Mouse (Mus musculus): ENCODE data around the gene Rap1gds1. TPM values are rescaled to one million over a fixed set of nuclear protein-coding genes. Genes with fewer than 3 reads are reported as not detected.

The Rap1gds1 gene
- polyA plus RNA-seq, 1 experiment: 18.0 TPM

DNA sequence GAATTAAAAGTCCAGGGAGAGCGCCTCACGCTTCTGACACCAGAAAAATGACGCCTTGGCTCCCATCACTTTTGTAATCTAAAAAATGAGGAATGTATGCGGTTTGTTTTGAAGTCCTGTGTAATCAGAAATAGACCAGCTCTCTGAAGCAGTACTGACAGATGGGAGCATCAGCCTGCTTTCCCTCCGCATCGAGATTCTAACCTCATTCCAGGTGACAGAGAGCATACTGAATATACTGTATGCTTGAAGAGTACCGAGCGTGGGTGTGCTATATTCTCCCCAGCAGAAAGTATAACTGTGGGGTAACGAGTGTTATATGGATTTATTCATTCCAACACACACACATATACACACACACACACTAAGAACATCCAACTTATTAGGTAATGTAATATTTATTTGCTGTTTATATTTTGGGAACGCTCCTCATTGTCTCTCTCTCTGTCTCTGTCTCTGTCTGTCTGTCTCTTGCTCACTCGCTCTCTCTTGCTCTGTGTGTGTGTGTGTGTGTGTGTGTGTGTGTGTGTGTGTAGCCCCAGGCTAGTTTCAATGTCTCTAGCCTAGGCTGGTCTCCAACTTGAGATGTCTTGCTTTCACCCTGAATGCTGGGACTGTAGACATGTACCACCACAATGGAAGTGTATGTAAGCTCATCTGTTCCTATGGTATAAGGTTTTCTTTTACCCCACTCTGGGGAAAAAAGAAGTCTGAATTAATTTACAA lies 193.8 kb downstream of the Rap1gds1 start:
- Histone ChIP-seq H3K27ac (ENCODE audit: control insufficient read depth, insufficient read depth, low read depth, low read length, poor library complexity) (no peak overlapping the region), H3K4me3 (replicated peaks; ENCODE audit: control insufficient read depth, low read depth, low read length) (no peak overlapping the region), H3K4me1 (ENCODE audit: control insufficient read depth, insufficient read depth, low read length) (no peaks in the 10 kb centered on the region)
- TF ChIP-seq POLR2A (IDR thresholded peaks at IDR 0.05; ENCODE audit: borderline replicate concordance, control insufficient read depth, low read depth, low read length) (no peak), CTCF (IDR thresholded peaks at IDR 0.05; ENCODE audit: control insufficient read depth, insufficient read depth, low read length) (no peak)
- WGBS: 88% methylated on average over 11 of the region's 11 CpGs

DNA sequence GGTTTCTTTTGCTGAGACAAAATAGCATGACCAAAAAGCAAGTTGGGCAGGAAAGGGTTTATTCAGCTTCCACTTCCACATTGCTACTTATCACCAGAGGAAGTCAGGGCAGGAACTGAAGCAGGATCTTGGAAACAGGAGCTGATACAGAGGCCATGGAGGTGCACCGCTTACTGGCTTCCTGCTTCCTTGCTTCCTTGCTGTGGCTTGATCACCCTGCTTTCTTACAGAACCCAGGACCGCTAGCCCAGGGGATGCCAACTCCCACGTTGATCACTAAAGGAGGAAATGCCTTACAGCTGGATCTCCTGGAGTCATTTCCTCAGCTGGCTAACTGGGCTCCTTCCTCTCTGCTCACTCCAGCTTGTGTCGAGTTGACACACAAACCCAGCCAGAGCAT lies 197.3 kb downstream of the Rap1gds1 start:
- 60% methylated on average over 4 of the region's 4 CpGs for WGBS
- H3K4me1 ChIP-seq (ENCODE audit: control insufficient read depth, insufficient read depth, low read length): no peaks in the 10 kb centered on the region
- H3K4me3 ChIP-seq (replicated peaks; ENCODE audit: control insufficient read depth, low read depth, low read length): no peak overlapping the region
- TF ChIP-seq CTCF (IDR thresholded peaks at IDR 0.05; ENCODE audit: control insufficient read depth, insufficient read depth, low read length) (no peak), POLR2A (IDR thresholded peaks at IDR 0.05; ENCODE audit: borderline replicate concordance, control insufficient read depth, low read depth, low read length) (no peak)
- H3K27ac ChIP-seq (ENCODE audit: control insufficient read depth, insufficient read depth, low read depth, low read length, poor library complexity): no peak overlapping the region

DNA sequence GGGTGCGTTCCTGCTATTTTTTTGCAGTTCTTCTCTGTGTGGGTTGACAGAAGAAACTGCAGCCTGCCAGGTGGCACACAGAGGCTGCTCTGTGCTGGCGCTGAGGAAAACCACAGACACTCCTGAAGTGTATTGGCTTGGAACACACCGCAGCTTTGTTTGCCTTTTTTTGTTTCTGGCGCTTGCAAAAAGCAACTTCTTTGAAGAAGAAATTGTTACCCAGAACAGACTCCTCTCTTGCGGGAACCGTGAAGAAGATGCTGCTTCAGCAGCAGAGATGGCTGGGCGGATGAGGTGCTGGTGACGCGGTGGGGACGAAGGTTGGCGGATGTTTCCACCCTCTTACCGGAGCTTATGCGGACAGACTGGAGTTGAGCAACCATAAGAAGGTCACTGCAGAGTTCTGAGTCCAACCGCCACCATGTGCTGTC lies 198.1 kb downstream of the Rap1gds1 start:
- Histone ChIP-seq H3K27ac (ENCODE audit: control insufficient read depth, insufficient read depth, low read depth, low read length, poor library complexity) (no peak overlapping the region), H3K4me1 (ENCODE audit: control insufficient read depth, insufficient read depth, low read length) (no peaks in the 10 kb centered on the region), H3K4me3 (replicated peaks; ENCODE audit: control insufficient read depth, low read depth, low read length) (no peak overlapping the region)
- WGBS: 86% methylated on average over 14 of the region's 14 CpGs
- TF ChIP-seq CTCF (IDR thresholded peaks at IDR 0.05; ENCODE audit: control insufficient read depth, insufficient read depth, low read length): no peak
- no peak for TF ChIP-seq POLR2A (IDR thresholded peaks at IDR 0.05; ENCODE audit: borderline replicate concordance, control insufficient read depth, low read depth, low read length)

DNA sequence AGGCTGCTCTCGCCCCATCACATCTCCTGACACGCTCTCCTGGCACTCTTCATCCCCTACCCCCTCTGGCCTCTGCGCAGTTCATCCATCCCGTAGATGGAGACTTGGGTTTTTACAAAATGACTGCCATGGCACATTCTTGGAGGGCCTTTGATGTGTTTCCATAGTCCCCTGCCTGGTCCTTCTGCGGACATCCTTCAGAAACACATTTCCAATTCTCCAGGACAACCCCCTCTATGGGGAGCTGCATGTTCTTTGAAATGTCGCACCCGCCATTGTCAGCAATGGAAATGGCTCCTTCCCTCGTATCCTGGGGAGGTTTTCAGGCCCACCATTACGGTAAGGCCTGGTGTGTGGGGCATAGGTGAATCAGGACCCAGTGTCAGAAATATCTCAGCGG lies 198.6 kb downstream of the Rap1gds1 start:
- TF ChIP-seq POLR2A (IDR thresholded peaks at IDR 0.05; ENCODE audit: borderline replicate concordance, control insufficient read depth, low read depth, low read length) (no peak), CTCF (IDR thresholded peaks at IDR 0.05; ENCODE audit: control insufficient read depth, insufficient read depth, low read length) (no peak)
- Histone ChIP-seq H3K4me1 (ENCODE audit: control insufficient read depth, insufficient read depth, low read length) (no peaks in the 10 kb centered on the region), H3K27ac (ENCODE audit: control insufficient read depth, insufficient read depth, low read depth, low read length, poor library complexity) (no peak overlapping the region), H3K4me3 (replicated peaks; ENCODE audit: control insufficient read depth, low read depth, low read length) (no peak overlapping the region)
- 90% methylated on average over 10 of the region's 10 CpGs for WGBS

DNA sequence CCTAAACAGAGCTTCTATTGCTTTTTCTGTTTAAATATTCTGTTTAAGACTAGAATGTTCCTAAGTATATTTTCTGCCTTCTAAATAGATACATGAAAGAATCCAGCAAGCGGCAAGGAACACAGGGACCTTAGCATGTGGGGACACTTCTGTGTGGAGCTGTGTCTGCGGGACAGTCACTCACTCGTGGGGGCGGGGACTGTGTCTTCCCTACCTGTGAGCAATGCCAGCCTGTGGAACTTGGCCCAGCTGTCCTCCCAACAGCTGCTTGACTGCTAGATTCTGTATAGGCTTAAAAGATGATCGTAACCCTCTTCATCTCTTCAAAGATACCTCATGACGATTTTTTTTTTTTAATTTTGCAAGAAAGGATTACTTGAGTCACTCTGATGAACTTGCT lies 199.1 kb downstream of the Rap1gds1 start:
- Histone ChIP-seq H3K27ac (ENCODE audit: control insufficient read depth, insufficient read depth, low read depth, low read length, poor library complexity) (no peak overlapping the region), H3K4me3 (replicated peaks; ENCODE audit: control insufficient read depth, low read depth, low read length) (no peak overlapping the region), H3K4me1 (ENCODE audit: control insufficient read depth, insufficient read depth, low read length) (no peaks in the 10 kb centered on the region)
- TF ChIP-seq POLR2A (IDR thresholded peaks at IDR 0.05; ENCODE audit: borderline replicate concordance, control insufficient read depth, low read depth, low read length) (no peak), CTCF (IDR thresholded peaks at IDR 0.05; ENCODE audit: control insufficient read depth, insufficient read depth, low read length) (no peak)
- 87% methylated on average over 6 of the region's 6 CpGs for whole genome bisulfite sequencing

Other genes starting within 250 kb of the Rap1gds1 start
- not detected in 2 replicates for gene Stpg2, start 130.5 kb upstream of the Rap1gds1 start, polyA plus RNA-seq (2011; ENCODE audit: insufficient read depth, insufficient read length, low replicate concordance, missing spikeins)

Data from bone marrow, adult 2 months (tissue).